Mouse (Mus musculus) lung, adult 2 months (tissue): ENCODE data around the gene Ankrd24. TPM values are rescaled to one million over a fixed set of nuclear protein-coding genes. Genes with fewer than 3 reads are reported as not detected.

Source experiments
- DNase-seq: peaks from one replicate; pipeline ENCODE4 v3.0.0; 2022
- H3K4me1 ChIP-seq: fragments of 200-500 bp; 2 replicates; pipeline ENCODE4 v1.6.1; 2011; ENCODE audit warnings: low read length; ENCODE audit not compliant: control insufficient read depth, insufficient read depth
- H3K4me3 ChIP-seq: fragments of 200-500 bp; replicated peaks from 2 replicates; pipeline ENCODE3; 2011; ENCODE audit warnings: low read depth, mild to moderate bottlenecking, control low read depth, low read length; ENCODE audit errors: extremely low read depth
- CTCF ChIP-seq: fragments of 200-500 bp; IDR thresholded peaks from 2 replicates; pipeline ENCODE4 v1.5.1; 2011; ENCODE audit warnings: mild to moderate bottlenecking, low read length, control low read depth; ENCODE audit not compliant: insufficient read depth
- POLR2A ChIP-seq: fragments of 200-500 bp; IDR thresholded peaks from 2 replicates; pipeline ENCODE4 v1.6.1; 2011; ENCODE audit warnings: low read depth, mild to moderate bottlenecking, control low read depth, low read length, borderline replicate concordance; ENCODE audit errors: extremely low read depth
- WGBS: fragments of 180-500 bp; shearing (Covaris S2); methylation state at CpG from one replicate; pipeline ENCODE4 v1.1.7; 2018; 5-methylcytosine and 5-hydroxymethylcytosine counted together
- polyA plus RNA-seq: library from polyadenylated mRNA; depleted of rRNA; stranded (reverse); fragments of >200 nt; gene quantifications from 2 replicates; pipeline ENCODE4 v1.2.3, GENCODE M21; 2012

The Ankrd24 gene
- polyA plus RNA-seq, 1 experiment, result 28.4 TPM

DNA sequence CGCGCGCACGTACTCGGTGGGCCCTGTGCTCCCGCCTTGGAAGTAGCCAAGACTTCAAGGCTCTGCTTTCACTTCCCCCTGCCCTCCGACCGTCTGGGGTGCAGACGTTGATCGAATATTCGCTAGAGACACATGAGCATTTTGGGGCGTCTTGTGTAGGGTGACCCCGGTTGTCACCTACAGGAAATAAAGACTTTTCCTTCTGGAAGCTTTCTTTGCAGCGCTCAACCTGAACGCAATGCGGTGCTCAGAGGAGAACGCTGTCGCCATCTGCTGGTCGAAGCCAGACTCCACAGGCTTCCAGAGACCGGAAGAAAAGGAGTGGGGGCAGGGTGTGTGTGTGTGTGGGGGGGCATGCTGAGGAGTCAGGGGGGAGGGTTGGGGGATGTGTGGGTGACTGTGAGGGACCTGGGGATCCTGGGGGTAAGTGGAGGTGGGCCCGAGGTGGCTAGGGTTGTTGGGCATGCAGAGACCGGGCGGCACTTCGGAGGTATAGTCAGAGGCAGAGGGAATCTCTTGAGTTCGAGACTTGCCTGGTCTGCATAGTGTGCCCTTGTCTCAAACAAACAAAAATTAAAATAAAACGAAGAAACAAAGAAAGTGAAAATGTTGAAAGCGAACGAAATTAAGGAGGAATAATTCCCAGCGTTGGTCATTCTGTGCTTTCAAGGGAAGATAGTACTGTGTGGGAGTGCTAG is 23.2 kb upstream of the Ankrd24 start:
- WGBS, result 15% methylated on average over 29 of the region's 29 CpGs
- Histone ChIP-seq H3K4me1 (peaks cover 14% of the 10 kb centered on the region), H3K4me3 (peak overlapping the region; percentile 52)
- DNase-seq, result peak; percentile 86
- peak; percentile 93 for TF ChIP-seq CTCF
- no peak for TF ChIP-seq POLR2A

DNA sequence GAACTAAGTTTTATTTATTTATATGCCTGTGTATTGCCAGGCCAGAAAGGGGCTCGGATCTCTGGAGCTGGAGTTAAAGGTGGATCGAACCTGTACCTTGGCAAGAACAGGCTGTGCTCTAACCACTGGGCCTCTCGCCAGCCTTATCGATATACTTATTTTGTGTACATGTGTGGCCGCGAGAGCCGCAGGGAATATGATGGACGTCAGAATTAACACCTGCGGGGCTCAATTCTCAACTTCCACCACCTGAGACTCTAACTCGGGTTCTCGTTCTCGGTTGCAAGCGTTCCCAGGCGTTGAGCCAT is 22.7 kb upstream of the Ankrd24 start:
- Histone ChIP-seq H3K4me1 (peaks cover 14% of the 10 kb centered on the region), H3K4me3 (peak overlapping the region; percentile 70)
- TF ChIP-seq CTCF (no peak), POLR2A (no peak)
- DNase-seq, result no peak
- under 1% methylated on average over 14 of the region's 14 CpGs for WGBS

DNA sequence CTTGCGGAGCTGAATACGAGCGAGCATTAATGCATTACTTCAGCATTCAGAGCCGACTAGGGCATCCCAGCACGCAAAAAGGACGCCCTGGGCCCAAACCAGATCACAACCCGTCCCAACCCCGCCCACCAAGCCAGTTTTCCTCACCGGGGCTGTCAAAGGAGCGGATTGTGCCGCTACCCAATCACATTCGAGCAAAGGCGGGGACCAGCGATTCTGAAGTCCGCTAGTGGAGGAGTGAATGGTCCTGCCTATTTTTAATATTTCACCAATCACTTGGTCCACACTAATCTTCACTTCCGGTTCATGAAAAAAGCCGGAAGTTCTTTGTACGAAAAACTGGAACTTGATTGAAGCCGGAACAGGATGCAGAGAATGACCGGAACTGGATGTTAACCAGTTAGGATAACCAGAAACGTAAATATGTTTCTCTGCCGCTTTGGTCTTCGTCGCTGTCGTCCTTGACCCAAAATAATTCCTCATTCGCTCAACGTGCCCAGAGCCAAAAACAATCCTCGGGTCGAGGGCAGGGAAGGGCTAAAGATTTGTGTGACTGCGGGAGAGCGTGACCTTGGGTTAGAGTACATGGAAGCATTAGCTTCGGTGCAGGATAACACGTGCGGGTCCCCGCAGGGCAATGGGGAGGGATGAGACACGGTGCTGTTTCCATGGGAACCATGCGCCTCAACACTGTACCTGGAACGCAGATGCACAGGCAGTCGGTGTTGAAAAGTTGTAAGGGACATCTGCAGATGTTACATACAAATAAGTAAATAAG is 22.2 kb upstream of the Ankrd24 start, which contains the start of gene BC025920:
Gene BC025920, plus strand, starts transcription at position 297 of the 778 bp plus-strand sequence.
- peak within 1 kb of the TSS; percentile 70 for H3K4me3 ChIP-seq
- peaks cover 11% of the 10 kb centered on the region for H3K4me1 ChIP-seq
- TF ChIP-seq CTCF, result no peak
- TF ChIP-seq POLR2A, result peak; percentile 85; the same call in 1 of the 2 replicates
- peak; percentile 84 for DNase-seq
- WGBS, result 1% methylated on average over 39 of the region's 39 CpGs

DNA sequence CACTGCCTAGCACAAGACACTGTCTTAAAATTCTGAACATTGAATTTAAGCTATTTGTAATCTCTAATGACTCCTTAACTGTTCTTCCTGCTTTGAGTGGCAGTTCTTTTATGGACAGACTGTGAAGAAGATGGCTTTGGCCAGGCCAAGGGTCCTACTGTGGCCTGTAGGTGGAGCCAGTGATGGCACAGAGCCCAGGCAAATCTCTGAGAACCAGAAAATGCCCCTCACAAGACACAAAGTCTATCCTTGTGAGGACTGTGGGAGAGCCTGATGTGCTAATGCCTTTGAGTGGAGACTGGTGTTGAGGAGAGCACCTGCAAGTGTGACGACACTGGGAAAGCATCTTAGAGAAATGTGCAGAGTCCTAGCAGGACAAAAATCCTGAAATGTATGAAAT is 20.0 kb upstream of the Ankrd24 start:
- no peak for DNase-seq
- Histone ChIP-seq H3K4me3 (no peak overlapping the region), H3K4me1 (peaks cover 6% of the 10 kb centered on the region)
- TF ChIP-seq POLR2A (no peak), CTCF (no peak)
- 100% methylated on average over 1 of the region's 1 CpGs for WGBS

DNA sequence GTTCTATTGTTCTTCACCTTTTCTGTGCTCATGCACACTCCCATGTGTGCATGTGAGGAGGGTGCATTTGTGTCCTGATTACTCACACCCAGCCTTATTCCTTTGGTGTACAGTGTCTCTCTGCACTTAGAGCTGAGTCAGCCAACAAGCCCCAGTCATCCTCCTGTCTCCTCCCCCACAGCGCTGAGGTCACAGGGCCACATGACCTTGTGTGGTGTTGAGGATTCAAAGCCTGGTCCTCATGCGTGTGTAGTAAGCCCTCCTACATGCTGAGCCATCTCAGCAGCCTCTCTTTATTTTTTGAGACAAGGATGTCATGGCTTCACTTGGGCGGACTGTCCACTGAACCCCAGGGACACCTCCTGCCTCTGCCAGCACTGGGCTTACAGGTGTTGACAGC is 15.6 kb upstream of the Ankrd24 start:
- no peak for DNase-seq
- Histone ChIP-seq H3K4me3 (no peak overlapping the region), H3K4me1 (no peaks in the 10 kb centered on the region)
- no peak for TF ChIP-seq POLR2A
- TF ChIP-seq CTCF, result no peak
- WGBS, result 70% methylated on average over 3 of the region's 3 CpGs

DNA sequence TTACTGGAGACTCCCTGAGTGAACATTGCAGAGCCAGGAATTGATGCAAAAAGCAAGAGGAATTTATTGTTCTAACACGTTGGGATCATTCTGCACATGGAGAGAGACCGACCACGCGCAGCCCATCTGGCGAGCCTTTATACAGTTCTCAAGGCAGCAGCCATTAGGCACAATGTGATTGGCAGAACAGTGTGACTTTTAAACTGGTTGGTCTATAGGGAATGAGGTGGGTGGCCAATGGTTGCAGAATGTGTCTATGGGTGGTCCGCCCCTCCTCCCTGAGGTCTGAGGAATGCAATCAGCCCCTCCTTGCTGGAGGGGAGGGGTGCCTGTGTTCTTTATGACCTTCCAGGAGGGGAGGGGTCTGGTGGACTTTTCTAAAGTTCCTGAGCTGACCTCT is 12.9 kb upstream of the Ankrd24 start:
- no peak for DNase-seq
- H3K4me1 ChIP-seq, result no peaks in the 10 kb centered on the region
- H3K4me3 ChIP-seq, result no peak overlapping the region
- TF ChIP-seq CTCF (no peak), POLR2A (no peak)
- WGBS, result 58% methylated on average over 6 of the region's 6 CpGs

DNA sequence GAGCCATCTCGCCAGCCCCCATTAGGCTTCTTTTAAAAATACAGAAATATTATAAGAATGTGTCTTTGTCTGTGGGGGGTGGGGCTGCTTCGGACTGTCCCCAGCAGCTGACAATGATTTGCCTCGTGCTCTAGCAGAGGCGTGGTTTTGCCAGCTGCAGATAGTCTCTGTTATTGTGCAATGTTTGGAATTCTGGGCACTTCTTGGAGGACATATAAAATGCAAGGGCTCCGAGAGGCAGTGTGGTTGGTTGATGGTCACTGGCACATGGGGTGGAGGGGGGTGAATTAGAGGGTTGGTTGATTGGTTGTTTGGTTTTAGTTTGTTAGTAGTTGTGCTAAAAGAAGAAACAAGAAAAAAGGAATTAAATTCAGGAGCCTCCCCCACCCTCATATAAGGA is 8.4 kb upstream of the Ankrd24 start:
- TF ChIP-seq POLR2A (no peak), CTCF (no peak)
- H3K4me1 ChIP-seq, result no peaks in the 10 kb centered on the region
- H3K4me3 ChIP-seq, result no peak overlapping the region
- 63% methylated on average over 5 of the region's 5 CpGs for WGBS
- DNase-seq, result no peak

DNA sequence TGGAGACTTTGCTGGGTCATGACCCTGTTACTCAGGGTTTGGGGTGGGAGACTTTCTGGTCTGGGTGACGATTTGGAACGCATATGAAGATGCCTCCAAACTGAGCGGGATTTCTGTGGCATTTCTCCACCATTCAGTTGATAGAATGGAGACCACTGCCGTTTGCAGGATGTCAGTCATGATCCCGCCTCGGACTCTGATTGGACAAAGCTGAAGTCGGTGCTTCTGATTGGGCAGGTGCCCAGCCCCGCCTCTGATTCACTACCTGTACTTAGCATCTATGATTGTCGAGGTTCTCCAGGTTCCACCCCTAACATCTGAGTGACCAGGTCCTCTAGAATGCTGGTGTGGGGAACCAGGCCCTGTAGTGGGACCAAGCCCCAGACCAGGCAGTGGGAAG is 7.6 kb upstream of the Ankrd24 start:
- no peak overlapping the region for H3K4me3 ChIP-seq
- no peaks in the 10 kb centered on the region for H3K4me1 ChIP-seq
- 61% methylated on average over 9 of the region's 9 CpGs for WGBS
- no peak for DNase-seq
- TF ChIP-seq CTCF, result no peak
- no peak for TF ChIP-seq POLR2A

DNA sequence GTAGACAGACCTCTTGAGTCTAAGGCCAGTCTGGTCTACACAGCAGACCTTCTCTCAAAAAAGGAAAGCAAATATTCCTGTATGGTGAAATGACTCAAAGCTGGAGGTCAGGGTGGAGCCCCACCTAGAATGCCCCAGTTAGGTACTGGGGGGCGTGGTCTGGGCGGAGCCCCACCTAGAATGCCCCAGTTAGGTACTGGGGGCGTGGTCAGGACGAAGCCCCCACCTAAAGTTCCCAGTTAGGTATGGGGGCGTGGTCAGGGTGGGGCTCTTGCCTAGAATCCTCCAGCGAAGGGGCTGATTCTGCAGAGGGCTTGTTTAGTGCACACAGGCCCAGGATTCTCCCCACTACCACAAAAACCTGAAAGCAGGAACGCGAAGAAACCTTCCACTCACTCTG is 4.9 kb upstream of the Ankrd24 start:
- WGBS, result 68% methylated on average over 8 of the region's 8 CpGs
- H3K4me1 ChIP-seq, result no peaks in the 10 kb centered on the region; the same call in 1 of the 2 replicates
- H3K4me3 ChIP-seq, result no peak overlapping the region
- DNase-seq, result no peak
- TF ChIP-seq CTCF (no peak), POLR2A (no peak)

DNA sequence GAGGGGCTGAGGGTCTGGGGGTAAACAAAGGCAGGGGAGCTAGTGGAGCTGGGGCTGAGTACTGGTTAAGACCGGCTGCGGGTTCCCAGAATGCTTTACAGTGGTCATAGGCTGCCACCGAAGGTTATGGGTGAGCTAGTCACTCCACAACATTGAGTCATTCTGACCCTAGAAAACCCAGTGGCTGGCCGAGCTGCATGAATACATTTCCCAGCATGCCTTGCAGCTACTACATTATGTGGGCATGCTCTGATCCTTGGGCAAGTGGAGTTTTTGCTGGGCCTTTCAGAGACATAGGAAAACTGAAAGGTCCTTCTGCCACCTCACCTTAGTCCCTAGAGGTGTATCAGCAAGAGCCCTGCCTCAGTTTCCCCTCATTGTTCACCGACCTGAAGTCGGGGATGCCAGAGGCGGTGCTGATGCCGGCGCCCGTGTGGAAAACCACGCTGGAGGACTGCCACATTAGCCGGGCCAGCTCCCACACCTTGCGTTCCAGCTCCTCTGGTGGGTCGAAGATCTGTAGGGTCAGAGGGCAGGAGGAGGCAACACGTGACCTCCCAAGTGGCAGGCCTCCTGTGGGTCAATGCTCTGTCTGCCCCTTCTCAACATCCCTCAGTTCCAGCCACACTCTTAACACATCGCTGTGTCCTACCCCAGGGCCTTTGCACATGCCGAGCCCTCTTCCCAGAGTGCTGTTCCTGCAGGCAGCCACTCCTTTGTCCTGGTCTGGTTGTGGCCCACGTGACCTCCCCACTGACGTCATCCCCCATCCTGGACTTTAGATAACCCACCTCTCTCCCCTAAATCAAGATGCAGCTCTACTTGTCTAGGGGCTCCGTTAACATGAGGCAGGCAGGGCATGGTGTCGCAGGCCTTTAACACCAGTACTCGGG is 2.0 kb upstream of the Ankrd24 start:
- WGBS, result 82% methylated on average over 22 of the region's 22 CpGs
- DNase-seq, result no peak
- Histone ChIP-seq H3K4me1 (no peaks in the 10 kb centered on the region; the same call in 1 of the 2 replicates), H3K4me3 (peak overlapping the region; percentile 80)
- no peak for TF ChIP-seq POLR2A
- no peak for TF ChIP-seq CTCF
